Mouse (Mus musculus): ENCODE measurements around the gene Ltbp1.

Gene Ltbp1

GRCm38 (mm10) chr17:75005685-75006680 lies 615 bp downstream of the Ltbp1 start:
- peak; percentile 50 for DNase-seq

- DNase-seq, result no peak
These were observed 5.6 kb downstream of the Ltbp1 start for GRCm38 (mm10) chr17:75010955-75011354.

GRCm38 (mm10) chr17:75013211-75013610 lies 7.8 kb downstream of the Ltbp1 start:
- no peak for DNase-seq

GRCm38 (mm10) chr17:75013868-75014267 lies 8.5 kb downstream of the Ltbp1 start:
- DNase-seq, result no peak

- no peak for DNase-seq
These were observed 9.4 kb downstream of the Ltbp1 start for GRCm38 (mm10) chr17:75014601-75015356.

GRCm38 (mm10) chr17:75015546-75015945 lies 10.2 kb downstream of the Ltbp1 start:
- no peak for DNase-seq

GRCm38 (mm10) chr17:75017423-75017822 lies 12.1 kb downstream of the Ltbp1 start:
- DNase-seq, result peak; percentile 36

GRCm38 (mm10) chr17:75018142-75018541 lies 12.8 kb downstream of the Ltbp1 start:
- DNase-seq, result no peak

- no peak for DNase-seq
These were observed 14.7 kb downstream of the Ltbp1 start for GRCm38 (mm10) chr17:75020026-75020425.

- DNase-seq, result no peak
These were observed 15.3 kb downstream of the Ltbp1 start for GRCm38 (mm10) chr17:75020619-75021018.

- DNase-seq, result no peak
These were observed 22.2 kb downstream of the Ltbp1 start for GRCm38 (mm10) chr17:75027358-75028131.

- no peak for DNase-seq
These were observed 28.0 kb downstream of the Ltbp1 start for GRCm38 (mm10) chr17:75033356-75033755.

GRCm38 (mm10) chr17:75033872-75034615 lies 28.7 kb downstream of the Ltbp1 start:
- DNase-seq, result no peak

GRCm38 (mm10) chr17:75036881-75037280 lies 31.5 kb downstream of the Ltbp1 start:
- no peak for DNase-seq

GRCm38 (mm10) chr17:75039017-75039416 lies 33.6 kb downstream of the Ltbp1 start:
- DNase-seq, result no peak

GRCm38 (mm10) chr17:75049366-75049969 lies 44.1 kb downstream of the Ltbp1 start:
- DNase-seq, result no peak

GRCm38 (mm10) chr17:75051440-75051925 lies 46.1 kb downstream of the Ltbp1 start:
- no peak for DNase-seq

- no peak for DNase-seq
These were observed 49.9 kb downstream of the Ltbp1 start for GRCm38 (mm10) chr17:75055235-75055634.

- DNase-seq, result no peak
These were observed 50.6 kb downstream of the Ltbp1 start for GRCm38 (mm10) chr17:75055961-75056360.

- no peak for DNase-seq
These were observed 51.3 kb downstream of the Ltbp1 start for GRCm38 (mm10) chr17:75056631-75057030.

GRCm38 (mm10) chr17:75066340-75066739 lies 61.0 kb downstream of the Ltbp1 start:
- DNase-seq, result no peak

- no peak for DNase-seq
These were observed 61.9 kb downstream of the Ltbp1 start for GRCm38 (mm10) chr17:75067314-75067713.

Measured in thymus, postnatal 25 days (tissue).